Mouse (Mus musculus) brown adipose tissue, adult 24 weeks (tissue): ENCODE results near the gene Dnajb12. TPM values are rescaled to one million over a fixed set of nuclear protein-coding genes. Genes with fewer than 3 reads are reported as not detected.

Source experiments
- H3K27ac ChIP-seq: fragments of 200-500 bp; replicated peaks from 2 replicates; pipeline ENCODE4 v1.5.1; 2012; ENCODE audit warnings: low read depth, mild to moderate bottlenecking, low read length
- H3K4me1 ChIP-seq: fragments of 200-500 bp; 2 replicates; pipeline ENCODE4 v1.6.1; 2012; ENCODE audit warnings: low read length, mixed read lengths; ENCODE audit not compliant: control insufficient read depth, insufficient read depth, insufficient read length
- H3K4me3 ChIP-seq: fragments of 200-500 bp; 2 replicates; pipeline ENCODE4 v1.5.1; 2012; ENCODE audit warnings: low read depth, mild to moderate bottlenecking, low read length, moderate library complexity; ENCODE audit not compliant: insufficient read depth
- polyA plus RNA-seq: library from polyadenylated mRNA; stranded (reverse); fragments of >200 nt; gene quantifications from 2 replicates; pipeline ENCODE4 v1.2.4, GENCODE M21; 2012; ENCODE audit not compliant: missing spikeins, insufficient read depth, insufficient read length

Gene Dnajb12
- polyA plus RNA-seq = 21.7 and 21.9 TPM in 2 replicates

GRCm38 (mm10) chr10:59879255-59880028 is at the start of gene Dnajb12:
Gene Dnajb12, plus strand, starts transcription at chr10:59879556.
- peak within 1 kb of the TSS; percentile 85 for H3K4me3 ChIP-seq
- no peaks in the 10 kb centered on the region; the same call in 1 of the 2 replicates for H3K4me1 ChIP-seq
- H3K27ac ChIP-seq = peak within 1 kb of the TSS; percentile 93

GRCm38 (mm10) chr10:59829886-59830285 is 49.5 kb upstream of the Dnajb12 start:
- Histone ChIP-seq H3K4me1 (no peaks in the 10 kb centered on the region), H3K27ac (no peak overlapping the region), H3K4me3 (no peak overlapping the region)

DNA sequence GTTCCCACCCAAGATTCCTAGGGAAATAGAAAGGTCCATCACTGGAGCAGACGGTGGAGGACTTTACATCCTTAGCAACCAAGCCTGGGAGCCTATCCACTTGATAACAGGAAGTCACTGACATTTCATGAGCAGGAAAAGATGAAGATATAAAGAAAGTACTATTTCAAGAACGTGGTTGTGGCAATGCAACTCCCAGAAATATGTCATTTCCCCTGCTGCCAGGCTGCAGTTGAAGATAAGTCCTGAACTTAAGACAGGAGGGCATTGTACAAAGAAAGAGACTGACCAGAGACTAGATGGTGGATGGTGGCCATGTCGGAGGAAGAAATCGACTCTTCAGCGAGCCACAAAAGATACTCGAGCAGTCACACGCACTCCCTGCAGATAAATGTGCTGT is 47.4 kb upstream of the Dnajb12 start:
- Histone ChIP-seq H3K4me1 (no peaks in the 10 kb centered on the region), H3K4me3 (no peak overlapping the region)

GRCm38 (mm10) chr10:59835301-59836155 is 43.8 kb upstream of the Dnajb12 start:
- no peaks in the 10 kb centered on the region for H3K4me1 ChIP-seq
- no peak overlapping the region for H3K27ac ChIP-seq
- no peak overlapping the region for H3K4me3 ChIP-seq

More for the DNA sequence above, 47.4 kb upstream of the Dnajb12 start:
- H3K27ac ChIP-seq = no peak overlapping the region

- no peak overlapping the region for H3K4me3 ChIP-seq
- H3K4me1 ChIP-seq = no peaks in the 10 kb centered on the region
- no peak overlapping the region for H3K27ac ChIP-seq
These were observed 41.9 kb upstream of the Dnajb12 start for GRCm38 (mm10) chr10:59837490-59837889.

DNA sequence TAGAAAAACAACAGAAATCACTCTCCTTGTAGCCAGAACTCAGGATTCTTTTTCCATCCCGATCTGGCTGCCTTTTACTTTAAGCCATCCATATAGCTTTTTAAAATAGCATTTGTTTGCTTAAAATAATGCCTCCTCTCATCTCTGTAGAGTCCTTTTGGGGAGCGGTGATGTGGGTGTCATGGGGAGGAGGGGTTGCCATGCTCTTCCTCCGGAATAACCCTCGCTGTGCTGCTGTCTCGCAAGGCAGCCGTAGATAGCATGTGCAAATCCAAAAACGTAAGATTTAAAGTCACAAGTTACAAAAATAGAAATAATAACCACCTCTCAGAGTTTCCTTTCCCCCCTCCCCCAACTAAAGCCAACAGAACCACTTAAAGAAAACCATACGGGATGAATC is 37.9 kb upstream of the Dnajb12 start:
- Histone ChIP-seq H3K27ac (no peak overlapping the region), H3K4me1 (no peaks in the 10 kb centered on the region)

DNA sequence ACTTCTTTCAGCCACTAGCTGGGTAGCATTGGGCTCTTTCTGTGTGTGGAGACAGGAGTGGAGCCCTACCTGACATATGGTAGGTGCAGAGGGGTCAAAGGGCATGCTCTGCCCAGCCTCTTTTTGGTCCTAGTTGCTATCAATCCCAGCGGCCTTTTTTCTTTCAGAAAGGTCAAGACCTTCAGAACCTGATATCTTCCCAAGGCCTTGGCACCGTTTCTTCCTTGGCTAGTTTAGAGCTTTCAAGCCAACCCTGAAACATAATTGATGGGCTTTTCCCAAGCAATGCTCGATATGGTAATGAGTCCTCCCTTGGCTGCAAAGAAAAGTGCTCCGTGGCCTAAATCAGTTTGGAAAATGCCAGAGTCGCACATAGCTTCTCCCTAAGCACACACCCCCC is 36.2 kb upstream of the Dnajb12 start:
- Histone ChIP-seq H3K27ac (no peak overlapping the region), H3K4me1 (no peaks in the 10 kb centered on the region), H3K4me3 (no peak overlapping the region)

More for the DNA sequence above, 37.9 kb upstream of the Dnajb12 start:
- H3K4me3 ChIP-seq = no peak overlapping the region

DNA sequence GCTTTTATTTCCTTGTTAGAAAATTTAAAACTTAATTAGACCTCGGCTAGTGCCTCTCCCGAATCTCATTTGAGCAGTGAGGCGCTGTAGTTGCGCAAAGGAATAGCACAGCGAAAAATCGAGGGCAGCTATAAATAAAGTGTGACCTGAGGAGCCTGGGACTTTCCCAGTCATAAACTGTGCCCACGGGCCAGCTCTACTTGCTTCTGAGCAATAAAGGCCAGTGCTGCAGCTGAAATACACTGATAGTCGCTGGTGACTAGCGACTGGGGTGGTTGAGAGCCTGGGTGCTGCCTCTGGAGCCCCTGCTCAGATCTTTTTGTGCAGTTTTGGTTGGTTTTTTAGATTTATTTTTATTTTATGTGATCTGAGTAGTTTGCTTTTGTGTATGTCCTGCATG is 34.7 kb upstream of the Dnajb12 start:
- Histone ChIP-seq H3K4me1 (no peaks in the 10 kb centered on the region), H3K27ac (no peak overlapping the region), H3K4me3 (no peak overlapping the region)

- Histone ChIP-seq H3K27ac (no peak overlapping the region), H3K4me3 (no peak overlapping the region), H3K4me1 (no peaks in the 10 kb centered on the region)
These were observed 32.9 kb upstream of the Dnajb12 start for GRCm38 (mm10) chr10:59846416-59846815.

DNA sequence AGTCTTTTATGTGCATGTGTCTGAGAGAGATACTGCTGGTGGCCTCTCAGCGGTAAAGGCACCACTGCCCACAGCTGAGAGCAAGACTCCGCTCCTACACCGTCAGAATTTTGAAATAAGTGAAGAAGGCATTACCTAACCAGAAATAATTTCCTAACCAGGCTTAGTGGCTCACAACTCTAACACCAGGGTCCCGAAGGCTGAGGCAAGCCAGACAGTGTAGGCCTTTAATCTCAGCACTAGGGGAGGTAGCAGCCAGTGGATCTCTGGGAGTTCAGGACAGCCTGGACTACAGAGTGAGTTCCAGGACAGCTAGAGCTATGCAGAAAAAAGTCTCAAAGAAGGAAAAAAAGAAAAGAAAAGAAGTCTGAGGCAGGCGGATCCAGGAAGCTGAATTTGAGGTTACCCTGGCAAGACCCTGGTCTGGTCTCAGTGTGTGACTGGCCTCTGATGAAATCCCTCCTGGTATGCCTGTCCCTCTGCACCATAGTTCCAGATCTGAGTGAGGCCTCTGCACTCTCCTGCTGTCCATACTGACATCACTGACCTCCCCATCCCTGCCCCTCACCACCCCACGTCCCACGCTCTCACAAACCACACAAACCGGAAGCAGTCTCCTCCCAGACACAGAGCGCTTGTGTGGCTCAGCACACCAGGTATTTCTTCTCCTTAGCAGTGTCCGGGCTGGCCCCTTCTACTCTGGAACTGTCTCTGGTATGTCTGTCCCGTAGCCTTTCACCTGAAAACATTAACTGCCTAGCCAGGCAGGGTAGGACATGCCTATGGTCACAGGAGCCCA is 31.1 kb upstream of the Dnajb12 start:
- H3K27ac ChIP-seq = no peak overlapping the region
- H3K4me3 ChIP-seq = no peak overlapping the region

DNA sequence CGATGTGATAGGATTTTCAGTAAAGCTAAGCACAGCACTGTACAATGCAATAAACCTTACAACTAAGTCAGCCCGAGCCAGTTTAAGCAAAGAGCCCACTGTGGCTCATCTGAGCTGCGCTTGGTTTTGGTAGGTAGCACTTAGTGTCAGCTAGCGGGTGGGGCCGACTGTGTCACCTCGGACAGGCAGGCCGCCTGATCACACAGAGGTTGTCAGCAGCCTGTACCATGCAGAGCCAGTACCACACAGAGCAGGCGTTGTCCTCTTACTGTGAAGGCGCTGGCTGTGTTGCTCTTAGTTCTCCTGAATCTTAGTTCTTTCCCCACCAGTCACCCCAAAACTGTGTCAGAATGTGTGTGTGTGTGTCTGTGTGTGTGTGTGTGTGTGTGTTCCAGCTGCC is 30.4 kb upstream of the Dnajb12 start:
- H3K4me3 ChIP-seq = no peak overlapping the region
- no peak overlapping the region for H3K27ac ChIP-seq
- no peaks in the 10 kb centered on the region for H3K4me1 ChIP-seq

More for the DNA sequence above, 31.1 kb upstream of the Dnajb12 start:
- H3K4me1 ChIP-seq = no peaks in the 10 kb centered on the region

- H3K4me1 ChIP-seq = no peaks in the 10 kb centered on the region
- H3K4me3 ChIP-seq = no peak overlapping the region
- H3K27ac ChIP-seq = no peak overlapping the region
These were observed 30.0 kb upstream of the Dnajb12 start for GRCm38 (mm10) chr10:59849371-59849770.

DNA sequence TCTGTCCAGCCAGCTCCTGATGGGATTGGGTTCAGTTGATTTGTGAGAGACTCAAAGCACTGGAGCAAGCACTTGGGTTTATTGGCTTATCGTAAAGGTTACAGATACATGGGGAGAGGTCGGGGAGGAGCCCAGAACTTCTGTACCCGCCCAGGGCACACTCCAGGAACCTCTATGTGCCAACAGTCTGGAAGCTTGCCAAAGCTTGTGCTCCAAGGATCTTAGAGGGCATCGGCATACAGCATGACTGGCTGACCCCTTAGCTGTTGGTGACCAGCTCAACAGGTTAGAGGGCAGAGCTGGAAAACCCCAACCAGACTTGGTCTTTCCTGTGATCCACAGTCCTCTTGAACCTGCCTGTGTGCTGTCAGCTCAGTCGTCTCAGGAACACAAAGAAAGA is 22.2 kb upstream of the Dnajb12 start:
- H3K4me3 ChIP-seq = no peak overlapping the region
- no peaks in the 10 kb centered on the region for H3K4me1 ChIP-seq
- no peak overlapping the region for H3K27ac ChIP-seq

- no peak overlapping the region for H3K4me3 ChIP-seq
- H3K27ac ChIP-seq = no peak overlapping the region
- no peaks in the 10 kb centered on the region for H3K4me1 ChIP-seq
These were observed 18.7 kb upstream of the Dnajb12 start for GRCm38 (mm10) chr10:59860684-59861083.

DNA sequence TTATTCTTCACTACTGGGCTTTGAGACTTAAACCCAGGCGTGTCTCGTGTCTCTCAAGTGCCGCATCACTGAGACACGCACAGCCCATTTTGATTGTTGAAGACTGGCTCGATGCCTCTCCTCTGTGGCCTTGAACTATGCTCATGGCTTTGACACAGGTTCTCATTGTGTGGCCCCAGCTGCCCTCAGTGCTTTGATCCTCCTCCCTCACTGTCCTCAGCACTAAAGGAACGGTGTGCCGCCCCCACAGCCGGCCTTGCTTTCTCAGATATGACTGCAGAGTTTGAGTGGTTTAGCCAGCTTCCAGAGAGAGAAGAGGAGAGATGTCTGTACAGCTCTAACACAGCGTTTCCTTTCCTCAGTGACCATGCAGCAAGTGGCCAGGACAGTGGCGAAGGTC is 18.2 kb upstream of the Dnajb12 start:
- Histone ChIP-seq H3K27ac (no peak overlapping the region), H3K4me3 (no peak overlapping the region), H3K4me1 (no peaks in the 10 kb centered on the region)
